Mouse (Mus musculus) stomach, postnatal 0 days (tissue): ENCODE results near the gene Cntnap2.

Experiments
- CTCF ChIP-seq: IDR thresholded peaks from 2 replicates; pipeline ENCODE4 v1.5.1; 2016; ENCODE audit warnings: antibody characterized with exemption, low read depth, mild to moderate bottlenecking, moderate library complexity
- EP300 ChIP-seq: optimal IDR thresholded peaks from 2 replicates; pipeline ENCODE3; 2016; ENCODE audit warnings: antibody characterized with exemption

GRCm38 (mm10) chr6:45241218-45241617 is 182.1 kb downstream of the Cntnap2 start:
- TF ChIP-seq CTCF (no peak), EP300 (no peak)
